Mouse (Mus musculus) midbrain, embryonic 10.5 days (tissue): ENCODE results near the gene Tom1l2. TPM values are rescaled to one million over a fixed set of nuclear protein-coding genes. Genes with fewer than 3 reads are reported as not detected.

Source experiments
- DNase-seq: peaks from one replicate; pipeline ENCODE4 v3.0.0-alpha.2; 2017; ENCODE audit warnings: low spot score
- H3K27ac ChIP-seq: fragments of 300-500 bp; sonication (generic); replicated peaks from 2 replicates; pipeline ENCODE4 v1.5.1; 2016; ENCODE audit warnings: mild to moderate bottlenecking
- H3K27me3 ChIP-seq: fragments of 300-500 bp; sonication (generic); 2 replicates; pipeline ENCODE4 v1.6.1; 2016; ENCODE audit warnings: low read depth, mild to moderate bottlenecking; ENCODE audit not compliant: poor library complexity, severe bottlenecking
- H3K36me3 ChIP-seq: fragments of 300-500 bp; sonication (generic); 2 replicates; pipeline ENCODE4 v1.6.1; 2016; ENCODE audit warnings: mild to moderate bottlenecking, moderate library complexity
- H3K4me1 ChIP-seq: fragments of 300-500 bp; sonication (generic); 2 replicates; pipeline ENCODE4 v1.6.1; 2016
- H3K4me3 ChIP-seq: fragments of 300-500 bp; sonication (generic); 2 replicates; pipeline ENCODE4 v1.5.1; 2016; ENCODE audit warnings: mild to moderate bottlenecking, moderate library complexity
- H3K9me3 ChIP-seq: fragments of 300-500 bp; sonication (generic); replicated peaks from 2 replicates; pipeline ENCODE4 v1.6.1; 2016; ENCODE audit warnings: mild to moderate bottlenecking
- WGBS: fragments of 180-500 bp; shearing (Covaris S2); methylation state at CpG from one replicate; pipeline ENCODE4 v1.1.7; 2016; 5-methylcytosine and 5-hydroxymethylcytosine counted together
- polyA plus RNA-seq: library from polyadenylated mRNA; unstranded; fragments of >200 nt; fragmentation: Nextera tagmentation; extraction: Ambion mirVana; gene quantifications from 2 replicates; pipeline ENCODE4 v1.2.1, GENCODE M21; 2016

The Tom1l2 gene
- polyA plus RNA-seq, 1 experiment from 2014 or later = 17.6 TPM

DNA sequence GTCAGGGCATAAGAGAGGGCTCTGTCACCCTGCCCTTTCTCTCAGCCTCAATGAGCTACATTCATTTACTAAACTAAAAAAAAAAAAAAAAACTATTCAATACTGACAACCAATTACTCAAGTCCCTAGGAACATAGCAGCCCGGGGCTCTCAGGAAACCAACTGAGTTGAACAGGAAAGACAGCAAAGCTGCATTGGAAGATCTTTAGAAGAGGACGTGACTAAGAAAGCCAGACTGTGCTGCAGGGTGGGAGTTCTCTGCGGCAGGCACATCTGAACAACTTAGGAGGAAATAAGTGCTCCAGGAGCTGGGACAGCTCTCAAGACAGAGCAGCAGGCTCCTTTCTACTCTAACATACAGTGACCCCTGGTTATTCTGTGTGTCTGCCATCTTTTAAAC is 84.1 kb downstream of the Tom1l2 start:
- H3K4me3 ChIP-seq = no peak overlapping the region
- H3K4me1 ChIP-seq = peaks cover 7% of the 10 kb centered on the region; the same call in 1 of the 2 replicates
- DNase-seq = no peak
- H3K27me3 ChIP-seq = no peaks in the 10 kb centered on the region
- WGBS = 81% methylated on average over 3 of the region's 3 CpGs
- no peak overlapping the region for H3K27ac ChIP-seq
- no peaks in the 10 kb centered on the region for H3K9me3 ChIP-seq
- H3K36me3 ChIP-seq = no peaks in the 10 kb centered on the region

DNA sequence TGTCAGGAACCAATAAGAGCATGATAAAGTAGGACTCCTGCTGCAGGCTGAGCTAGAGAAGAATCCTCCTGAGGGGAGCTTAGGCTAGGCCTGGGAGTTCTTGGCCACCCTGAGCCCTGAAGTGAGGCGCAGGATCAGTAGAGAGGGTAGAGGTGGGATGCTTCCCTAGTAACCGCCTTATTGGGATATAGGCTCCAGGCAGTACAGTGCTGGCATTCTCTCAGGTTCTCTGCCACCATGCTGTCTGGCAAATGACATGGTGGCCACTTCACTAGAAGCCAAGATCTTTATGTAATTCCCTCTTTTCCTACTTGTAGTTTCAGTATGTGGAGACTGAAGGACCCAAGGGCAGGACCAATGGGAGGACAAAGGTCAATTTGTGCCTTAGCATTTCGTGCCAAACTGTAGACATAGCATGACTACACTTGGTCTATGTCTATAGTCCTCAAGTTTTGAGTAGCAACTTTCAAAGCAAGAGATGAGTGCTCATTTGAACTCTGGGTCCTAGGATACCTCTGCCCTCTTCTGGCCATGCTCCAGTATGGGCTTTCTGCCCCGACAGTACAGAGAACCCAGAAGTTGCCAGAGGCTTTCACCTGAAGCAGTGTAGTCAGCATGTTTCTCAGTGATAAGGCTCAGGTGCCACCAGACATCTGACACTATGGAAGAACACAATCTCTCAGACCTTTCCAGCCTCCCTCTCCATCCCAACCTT is 87.3 kb downstream of the Tom1l2 start:
- H3K27ac ChIP-seq = no peak overlapping the region
- peaks cover 7% of the 10 kb centered on the region; the same call in 1 of the 2 replicates for H3K4me1 ChIP-seq
- no peaks in the 10 kb centered on the region for H3K9me3 ChIP-seq
- no peaks in the 10 kb centered on the region for H3K27me3 ChIP-seq
- no peak overlapping the region for H3K4me3 ChIP-seq
- H3K36me3 ChIP-seq = no peaks in the 10 kb centered on the region
- 90% methylated on average over 4 of the region's 4 CpGs for WGBS
- no peak for DNase-seq

DNA sequence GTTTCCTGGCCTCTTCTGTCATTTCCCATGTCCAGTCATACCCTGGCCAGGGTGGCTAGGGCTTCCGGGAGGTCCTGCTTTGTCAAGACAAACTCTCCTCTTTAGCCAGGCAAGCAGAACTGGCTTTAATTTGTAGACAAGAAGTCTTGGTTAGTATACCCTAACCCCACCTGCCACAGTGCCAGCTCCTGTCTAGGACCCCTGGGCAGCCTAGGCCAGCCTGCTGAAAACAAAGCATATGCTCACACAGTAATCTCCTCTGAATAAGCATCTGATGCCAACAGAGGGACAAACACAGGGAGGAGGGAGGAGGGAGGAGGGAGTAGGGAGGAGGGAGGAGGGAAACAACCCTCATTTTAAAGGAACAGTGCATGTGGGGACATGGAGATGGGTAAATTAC is 88.1 kb downstream of the Tom1l2 start:
- Histone ChIP-seq H3K9me3 (no peaks in the 10 kb centered on the region), H3K27me3 (no peaks in the 10 kb centered on the region), H3K27ac (0 out of 2 replicates have a peak overlapping the region, but pooled peaks have one; percentile 9), H3K36me3 (no peaks in the 10 kb centered on the region), H3K4me3 (no peak overlapping the region), H3K4me1 (peaks cover 7% of the 10 kb centered on the region; the same call in 1 of the 2 replicates)
- no peak for DNase-seq
- 86% methylated on average over 1 of the region's 1 CpGs for WGBS

DNA sequence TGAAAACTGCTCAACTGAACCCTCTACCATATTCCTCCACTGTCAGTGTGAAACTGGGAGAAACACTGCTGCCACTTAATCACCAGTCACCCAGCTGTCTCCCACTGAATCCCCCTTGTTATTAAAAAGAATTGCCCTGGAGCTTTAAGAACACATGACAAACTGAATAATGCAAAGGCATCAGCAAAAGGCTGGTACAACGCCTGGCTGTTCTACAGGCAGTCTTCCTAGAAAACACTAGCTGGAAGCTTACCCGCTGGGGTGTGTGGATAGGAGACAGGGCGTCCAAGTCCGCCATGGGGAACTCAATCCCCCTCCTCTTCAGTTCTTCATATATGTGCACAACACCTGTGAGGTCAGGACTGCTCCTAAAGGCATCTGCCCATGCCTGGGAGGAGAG is 90.3 kb downstream of the Tom1l2 start:
- H3K4me3 ChIP-seq = no peak overlapping the region
- H3K9me3 ChIP-seq = no peaks in the 10 kb centered on the region
- H3K27ac ChIP-seq = no peak overlapping the region
- peaks cover 7% of the 10 kb centered on the region; the same call in 1 of the 2 replicates for H3K4me1 ChIP-seq
- no peaks in the 10 kb centered on the region for H3K27me3 ChIP-seq
- WGBS = 91% methylated on average over 4 of the region's 4 CpGs
- 0 out of 2 replicates have a peak, but pooled peaks cover 4% of the 10 kb centered on the region for H3K36me3 ChIP-seq
- no peak for DNase-seq

DNA sequence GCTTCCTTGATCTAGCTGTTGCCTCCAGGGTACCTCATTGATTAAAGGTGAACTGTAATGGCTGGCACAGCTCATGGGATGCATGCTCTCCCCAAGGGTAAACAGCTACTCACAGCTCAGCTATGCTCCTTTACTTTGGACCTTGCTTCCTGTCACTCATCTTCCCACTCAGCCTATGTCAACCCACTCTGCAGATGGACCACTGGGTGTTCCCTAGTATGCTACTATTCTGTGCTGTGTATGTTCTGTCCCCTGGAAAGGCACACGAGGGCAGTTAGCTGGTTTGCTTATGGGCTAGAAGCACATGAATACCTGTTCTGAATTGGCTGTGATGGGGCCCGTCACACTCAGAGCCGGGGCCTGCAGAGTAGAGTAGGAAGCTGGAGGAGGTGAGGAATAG is 92.0 kb downstream of the Tom1l2 start:
- 89% methylated on average over 3 of the region's 3 CpGs for WGBS
- Histone ChIP-seq H3K9me3 (no peaks in the 10 kb centered on the region), H3K27ac (no peak overlapping the region), H3K36me3 (0 out of 2 replicates have a peak, but pooled peaks cover 4% of the 10 kb centered on the region), H3K4me3 (no peak overlapping the region), H3K4me1 (peaks cover 7% of the 10 kb centered on the region; the same call in 1 of the 2 replicates), H3K27me3 (no peaks in the 10 kb centered on the region)
- DNase-seq = no peak

DNA sequence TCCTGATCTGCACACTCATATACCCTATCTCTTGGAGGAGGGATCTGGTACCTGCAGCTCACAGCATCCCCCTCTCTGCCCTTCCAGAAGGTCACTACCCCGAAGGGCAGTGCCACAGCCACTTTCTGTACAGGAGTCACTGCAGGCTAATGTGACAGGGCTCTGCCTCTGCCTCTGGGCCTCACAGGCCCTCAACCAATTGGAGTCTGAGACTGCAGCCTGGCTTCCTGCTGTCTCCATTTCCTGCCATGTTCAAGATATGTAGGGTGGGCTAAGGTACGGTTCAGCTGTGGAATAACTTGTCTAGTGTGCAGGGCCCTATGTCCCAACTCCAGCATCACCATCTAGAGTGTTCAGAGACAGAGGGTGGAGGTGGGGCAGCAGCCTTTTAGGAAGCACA is 95.0 kb downstream of the Tom1l2 start:
- H3K27ac ChIP-seq = no peak overlapping the region
- no peak overlapping the region for H3K4me3 ChIP-seq
- WGBS = 82% methylated on average over 2 of the region's 2 CpGs
- peaks cover 3% of the 10 kb centered on the region; the same call in 1 of the 2 replicates for H3K4me1 ChIP-seq
- no peak for DNase-seq
- no peaks in the 10 kb centered on the region for H3K27me3 ChIP-seq
- H3K36me3 ChIP-seq = 0 out of 2 replicates have a peak, but pooled peaks cover 4% of the 10 kb centered on the region
- no peaks in the 10 kb centered on the region for H3K9me3 ChIP-seq

DNA sequence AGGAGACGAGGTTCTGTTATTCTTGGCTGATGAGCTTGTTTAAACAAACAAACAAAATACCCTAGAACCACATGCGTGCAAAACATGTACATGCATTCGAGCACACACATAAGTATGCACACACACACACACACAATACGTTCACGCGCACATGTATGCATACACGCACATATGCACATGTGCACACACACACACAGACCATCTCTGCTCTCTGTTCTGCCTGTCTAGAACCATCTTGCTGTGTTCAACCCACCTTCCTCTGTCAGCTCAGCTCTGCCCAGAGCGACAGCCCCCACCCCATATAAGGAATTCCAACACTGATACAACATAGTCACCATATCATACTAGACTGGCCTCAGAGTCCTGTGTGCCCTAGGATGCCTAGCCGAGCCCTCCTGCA is 96.0 kb downstream of the Tom1l2 start:
- H3K4me1 ChIP-seq = peaks cover 3% of the 10 kb centered on the region; the same call in 1 of the 2 replicates
- no peaks in the 10 kb centered on the region for H3K27me3 ChIP-seq
- 0 out of 2 replicates have a peak, but pooled peaks cover 4% of the 10 kb centered on the region for H3K36me3 ChIP-seq
- no peak overlapping the region for H3K27ac ChIP-seq
- no peaks in the 10 kb centered on the region for H3K9me3 ChIP-seq
- 92% methylated on average over 9 of the region's 9 CpGs for WGBS
- DNase-seq = no peak
- H3K4me3 ChIP-seq = no peak overlapping the region

DNA sequence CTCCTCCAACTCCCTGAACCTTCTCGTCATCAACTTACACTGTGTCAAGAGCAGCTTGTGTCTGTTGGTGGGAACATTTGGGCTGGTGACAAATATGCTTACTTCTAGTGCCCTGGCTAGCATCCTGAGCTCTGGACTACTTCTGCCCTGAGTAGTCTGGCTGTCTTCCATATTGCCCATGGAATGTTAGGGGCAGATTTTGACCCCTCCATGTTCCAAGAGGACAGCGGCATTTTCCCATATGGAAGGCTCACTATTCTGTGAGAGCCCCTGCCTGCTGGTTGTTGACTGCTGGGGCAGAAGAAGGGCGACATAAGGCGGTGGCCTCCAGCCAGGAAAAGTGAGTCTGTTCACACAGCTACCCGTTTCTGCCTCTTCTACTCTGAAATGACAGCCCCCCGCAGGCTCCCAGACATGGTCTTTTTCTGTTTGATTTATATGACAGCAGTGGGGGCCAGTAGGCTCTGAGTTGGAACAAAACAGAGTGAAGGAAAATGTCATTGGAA is 96.5 kb downstream of the Tom1l2 start:
- Histone ChIP-seq H3K36me3 (0 out of 2 replicates have a peak, but pooled peaks cover 4% of the 10 kb centered on the region), H3K4me1 (peaks cover 3% of the 10 kb centered on the region; the same call in 1 of the 2 replicates), H3K27me3 (no peaks in the 10 kb centered on the region), H3K27ac (no peak overlapping the region), H3K9me3 (no peaks in the 10 kb centered on the region), H3K4me3 (no peak overlapping the region)
- no peak for DNase-seq
- WGBS = 82% methylated on average over 6 of the region's 6 CpGs

DNA sequence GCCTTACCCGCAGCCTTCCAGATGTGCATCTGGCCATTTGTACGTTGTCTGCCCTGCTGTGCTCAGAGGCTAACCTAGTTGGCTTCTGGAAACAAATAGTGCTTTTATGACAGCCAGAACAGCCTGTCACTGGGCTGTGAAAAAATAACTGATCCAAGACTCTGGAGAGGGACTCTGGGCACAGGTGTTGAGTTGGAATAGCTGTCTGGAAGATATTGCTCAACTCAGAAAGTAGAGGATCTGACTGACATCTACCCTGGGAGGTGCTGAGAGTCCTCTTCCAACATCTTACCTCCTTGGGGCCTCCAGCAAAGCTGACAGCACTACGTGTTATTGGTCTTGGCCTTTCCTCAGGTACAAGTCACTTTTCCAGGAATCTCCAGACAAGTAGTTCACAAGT is 97.1 kb downstream of the Tom1l2 start:
- Histone ChIP-seq H3K9me3 (no peaks in the 10 kb centered on the region), H3K4me1 (peaks cover 3% of the 10 kb centered on the region; the same call in 1 of the 2 replicates), H3K36me3 (0 out of 2 replicates have a peak, but pooled peaks cover 4% of the 10 kb centered on the region), H3K4me3 (no peak overlapping the region), H3K27me3 (no peaks in the 10 kb centered on the region), H3K27ac (no peak overlapping the region)
- no peak for DNase-seq
- WGBS = 88% methylated on average over 3 of the region's 3 CpGs

DNA sequence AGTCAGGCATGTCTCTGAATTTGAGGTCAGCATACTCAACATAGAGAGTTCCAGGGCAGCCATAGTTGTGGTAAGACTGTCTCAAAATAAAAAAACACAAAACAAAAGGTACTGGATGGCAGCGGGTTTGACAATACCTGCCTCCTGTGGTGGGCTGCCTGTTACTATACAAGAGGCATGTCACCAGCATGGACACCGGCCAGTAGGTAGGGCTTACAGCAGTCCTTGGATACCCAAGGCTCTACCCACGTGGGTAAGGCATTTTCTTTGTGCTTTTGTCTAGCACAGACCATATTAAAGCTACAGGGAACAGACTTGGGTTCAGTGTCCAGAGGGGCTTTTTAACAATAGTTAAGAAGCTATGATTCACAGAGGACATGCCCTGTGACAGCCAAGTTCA is 97.5 kb downstream of the Tom1l2 start:
- DNase-seq = no peak
- 81% methylated on average over 3 of the region's 3 CpGs for WGBS
- H3K27me3 ChIP-seq = no peaks in the 10 kb centered on the region
- peaks cover 3% of the 10 kb centered on the region; the same call in 1 of the 2 replicates for H3K4me1 ChIP-seq
- H3K27ac ChIP-seq = no peak overlapping the region
- H3K9me3 ChIP-seq = no peaks in the 10 kb centered on the region
- peaks cover 9% of the 10 kb centered on the region; the same call in 1 of the 2 replicates for H3K36me3 ChIP-seq
- H3K4me3 ChIP-seq = no peak overlapping the region

DNA sequence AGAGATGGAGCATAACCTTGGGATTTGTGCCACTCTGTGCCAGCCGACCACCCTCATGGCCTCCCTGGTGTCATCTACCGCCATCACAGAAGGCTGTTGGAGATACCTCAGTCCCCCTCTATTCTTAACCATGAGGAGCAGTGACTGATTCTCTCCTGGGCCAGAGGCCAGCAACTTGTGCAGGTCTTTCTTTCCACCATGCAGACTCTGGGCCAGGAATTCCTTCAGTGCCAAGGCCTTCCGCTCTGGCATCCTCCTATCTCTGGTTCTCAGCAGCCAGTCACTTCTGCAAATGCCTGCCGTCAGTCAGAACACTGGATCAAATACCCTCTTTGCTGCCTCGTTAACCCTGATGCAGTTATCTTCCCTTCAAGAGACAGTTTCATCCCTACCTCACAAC is 98.4 kb downstream of the Tom1l2 start:
- H3K4me1 ChIP-seq = peaks cover 3% of the 10 kb centered on the region; the same call in 1 of the 2 replicates
- 75% methylated on average over 5 of the region's 5 CpGs for WGBS
- DNase-seq = no peak
- no peak overlapping the region for H3K27ac ChIP-seq
- H3K36me3 ChIP-seq = peaks cover 10% of the 10 kb centered on the region; the same call in 1 of the 2 replicates
- no peak overlapping the region for H3K4me3 ChIP-seq
- no peaks in the 10 kb centered on the region for H3K27me3 ChIP-seq
- no peaks in the 10 kb centered on the region for H3K9me3 ChIP-seq

DNA sequence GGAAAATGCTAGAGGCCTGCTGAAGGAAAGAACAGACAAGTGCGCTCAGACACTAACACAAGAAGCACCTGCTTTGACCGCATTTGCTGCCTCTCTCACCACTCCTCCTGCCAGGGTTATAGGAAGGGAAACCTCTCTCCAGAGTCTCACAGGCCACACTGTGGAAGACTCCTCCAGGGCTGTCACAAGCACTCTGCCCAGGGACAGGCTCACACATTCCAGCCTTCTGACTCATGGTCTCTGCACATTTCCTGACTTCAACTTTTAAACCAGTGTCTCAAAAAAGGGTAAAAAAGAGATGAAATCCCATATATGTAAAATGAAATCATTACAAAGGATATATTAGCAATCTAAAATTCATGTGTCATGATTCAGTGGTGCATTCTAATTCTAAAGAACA is 99.2 kb downstream of the Tom1l2 start:
- no peak for DNase-seq
- Histone ChIP-seq H3K9me3 (no peaks in the 10 kb centered on the region), H3K27ac (no peak overlapping the region), H3K4me3 (no peak overlapping the region), H3K27me3 (no peaks in the 10 kb centered on the region), H3K36me3 (peaks cover 10% of the 10 kb centered on the region; the same call in 1 of the 2 replicates), H3K4me1 (peaks cover 10% of the 10 kb centered on the region)
- 94% methylated on average over 2 of the region's 2 CpGs for WGBS
